Mouse (Mus musculus): ENCODE measurements around the gene Rcan1. TPM values are rescaled to one million over a fixed set of nuclear protein-coding genes. Genes with fewer than 3 reads are reported as not detected.
"Not testable (repeated sequence)": the region's sequence is repeated elsewhere in the genome, so short reads cannot be mapped to it uniquely, and the experiment has no call there.

Gene Rcan1
- polyA plus RNA-seq, 1 experiment from 2014 or later: 103 TPM

DNA sequence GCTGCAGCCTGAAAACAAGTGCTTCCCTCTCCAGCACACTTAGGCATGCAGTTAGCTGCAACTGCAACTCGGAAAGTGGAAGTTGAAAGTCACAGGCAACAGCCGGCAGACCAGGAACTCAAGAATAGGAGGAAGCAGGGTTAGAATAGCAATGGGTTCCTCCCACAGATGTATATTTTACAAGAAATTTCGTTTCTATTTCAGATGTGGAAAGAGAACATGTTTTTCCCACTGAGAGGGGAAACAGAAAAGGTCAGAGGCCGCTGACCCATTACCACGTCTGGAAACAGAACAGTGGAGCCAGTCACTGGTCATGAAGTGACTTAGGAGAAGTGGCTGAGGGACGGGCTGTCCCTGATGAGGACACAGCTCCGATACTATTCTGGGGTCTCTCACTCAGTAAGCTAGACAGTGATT, 55.0 kb downstream of the Rcan1 start:
- Histone ChIP-seq H3K4me1 (peaks cover 61% of the 10 kb centered on the region), H3K9me3 (no peaks in the 10 kb centered on the region), H3K9ac (peak overlapping the region; percentile 71), H3K4me2 (peak overlapping the region; percentile 8), H3K36me3 (0 out of 2 replicates have a peak, but pooled peaks cover 4% of the 10 kb centered on the region), H3K4me3 (no peak overlapping the region), H3K27ac (replicated peaks) (peak overlapping the region; percentile 86), H3K27me3 (replicated peaks) (no peaks in the 10 kb centered on the region)
- ATAC-seq (ENCODE audit: extremely low read depth, insufficient number of reproducible peaks, low FRiP score, low TSS enrichment): no peak
- 17% methylated on average over 7 of the region's 7 CpGs for WGBS

GRCm38 (mm10) chr16:92415038-92415437, 55.6 kb downstream of the Rcan1 start:
- not testable (repeated sequence) for H3K36me3 ChIP-seq; H3K4me3 ChIP-seq; H3K9me3 ChIP-seq; ATAC-seq (ENCODE audit: extremely low read depth, insufficient number of reproducible peaks, low FRiP score, low TSS enrichment); H3K27me3 ChIP-seq (replicated peaks)
- WGBS: 20% methylated on average over 6 of the region's 6 CpGs
- Histone ChIP-seq H3K4me2 (peak overlapping the region; percentile 46), H3K27ac (replicated peaks) (peak overlapping the region; percentile 70), H3K9ac (peak overlapping the region; percentile 67), H3K4me1 (peaks cover 64% of the 10 kb centered on the region)

DNA sequence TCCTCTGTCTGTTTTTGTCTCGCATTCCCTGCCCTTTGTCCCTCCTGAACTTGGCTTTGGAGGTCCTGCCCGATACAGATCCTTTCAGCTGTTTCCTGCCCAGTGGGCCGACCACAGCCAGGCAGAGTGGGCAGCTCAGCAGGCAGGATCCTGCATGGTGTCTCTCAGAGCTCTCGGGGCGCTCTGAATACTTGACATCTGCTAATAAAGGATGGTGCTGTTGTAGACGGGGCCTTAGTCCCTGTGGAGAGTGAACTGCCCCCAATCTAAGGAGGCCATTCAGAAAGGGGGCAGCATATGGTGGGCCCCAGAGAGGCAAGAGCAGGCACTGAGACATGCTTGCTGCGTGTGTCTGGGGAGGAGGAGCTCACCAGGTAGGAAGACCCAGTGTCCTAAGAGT, 57.8 kb downstream of the Rcan1 start:
- no peaks in the 10 kb centered on the region for H3K9me3 ChIP-seq
- H3K27me3 ChIP-seq (replicated peaks): no peaks in the 10 kb centered on the region
- H3K27ac ChIP-seq (replicated peaks): peak overlapping the region; percentile 79
- ATAC-seq (ENCODE audit: extremely low read depth, insufficient number of reproducible peaks, low FRiP score, low TSS enrichment): no peak
- no peak overlapping the region for H3K4me2 ChIP-seq
- whole genome bisulfite sequencing: 28% methylated on average over 7 of the region's 7 CpGs
- 0 out of 2 replicates have a peak, but pooled peaks cover 4% of the 10 kb centered on the region for H3K36me3 ChIP-seq
- H3K4me1 ChIP-seq: peaks cover 70% of the 10 kb centered on the region
- no peak overlapping the region for H3K4me3 ChIP-seq
- H3K9ac ChIP-seq: peak overlapping the region; percentile 65

- H3K36me3 ChIP-seq: no peaks in the 10 kb centered on the region
- H3K27me3 ChIP-seq (replicated peaks): no peaks in the 10 kb centered on the region
- H3K27ac ChIP-seq (replicated peaks): peak overlapping the region; percentile 79
- 65% methylated on average over 19 of the region's 19 CpGs for WGBS
- H3K4me2 ChIP-seq: no peak overlapping the region
- peak overlapping the region; percentile 65 for H3K9ac ChIP-seq
- ATAC-seq (ENCODE audit: extremely low read depth, insufficient number of reproducible peaks, low FRiP score, low TSS enrichment): no peak
- peaks cover 75% of the 10 kb centered on the region for H3K4me1 ChIP-seq
- no peak overlapping the region for H3K4me3 ChIP-seq
- no peaks in the 10 kb centered on the region for H3K9me3 ChIP-seq
Measured at GRCm38 (mm10) chr16:92411981-92412706, 58.5 kb downstream of the Rcan1 start.

GRCm38 (mm10) chr16:92410344-92410743, 60.3 kb downstream of the Rcan1 start:
- H3K27me3 ChIP-seq (replicated peaks): no peaks in the 10 kb centered on the region
- peak overlapping the region; percentile 24; the same call in 1 of the 2 replicates for H3K9ac ChIP-seq
- H3K27ac ChIP-seq (replicated peaks): no peak overlapping the region
- H3K4me1 ChIP-seq: peaks cover 64% of the 10 kb centered on the region
- no peak overlapping the region for H3K4me3 ChIP-seq
- ATAC-seq (ENCODE audit: extremely low read depth, insufficient number of reproducible peaks, low FRiP score, low TSS enrichment): no peak
- H3K9me3 ChIP-seq: no peaks in the 10 kb centered on the region
- H3K36me3 ChIP-seq: no peaks in the 10 kb centered on the region
- WGBS: 68% methylated on average over 2 of the region's 2 CpGs
- H3K4me2 ChIP-seq: no peak overlapping the region

- 0 out of 2 replicates have a peak overlapping the region, but pooled peaks have one; percentile 12 for H3K27ac ChIP-seq (replicated peaks)
- WGBS: 59% methylated on average over 2 of the region's 2 CpGs
- no peak overlapping the region for H3K4me3 ChIP-seq
- no peak overlapping the region for H3K4me2 ChIP-seq
- H3K9ac ChIP-seq: no peak overlapping the region
- no peak for ATAC-seq (ENCODE audit: extremely low read depth, insufficient number of reproducible peaks, low FRiP score, low TSS enrichment)
- H3K27me3 ChIP-seq (replicated peaks): no peaks in the 10 kb centered on the region
- H3K36me3 ChIP-seq: no peaks in the 10 kb centered on the region
- peaks cover 63% of the 10 kb centered on the region for H3K4me1 ChIP-seq
- no peaks in the 10 kb centered on the region for H3K9me3 ChIP-seq
Measured at GRCm38 (mm10) chr16:92407883-92408282, 62.8 kb downstream of the Rcan1 start.

DNA sequence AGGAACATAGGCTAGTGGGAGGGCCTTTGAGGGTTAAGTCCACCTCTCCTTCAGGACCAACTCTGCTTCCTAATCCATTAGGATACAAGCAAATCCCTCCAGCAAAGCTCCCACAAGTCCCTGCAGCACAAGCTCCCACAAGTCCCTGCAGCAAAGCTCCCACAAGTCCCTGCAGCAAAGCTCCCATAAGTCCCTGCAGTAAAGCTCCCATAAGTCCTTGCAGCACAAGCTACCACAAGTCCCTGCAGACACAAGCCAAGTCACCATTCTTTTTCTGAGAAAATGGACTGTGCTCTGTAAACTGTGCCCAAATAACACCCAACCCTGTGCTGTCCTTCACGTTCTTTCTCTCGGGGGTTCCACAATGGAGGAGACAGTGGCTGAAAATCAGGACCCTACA, 66.5 kb downstream of the Rcan1 start:
- Histone ChIP-seq H3K4me3 (no peak overlapping the region), H3K36me3 (no peaks in the 10 kb centered on the region), H3K4me2 (no peak overlapping the region), H3K9me3 (no peaks in the 10 kb centered on the region), H3K9ac (no peak overlapping the region), H3K27ac (replicated peaks) (no peak overlapping the region), H3K4me1 (peaks cover 56% of the 10 kb centered on the region), H3K27me3 (replicated peaks) (no peaks in the 10 kb centered on the region)
- ATAC-seq (ENCODE audit: extremely low read depth, insufficient number of reproducible peaks, low FRiP score, low TSS enrichment): no peak
- 90% methylated on average over 2 of the region's 2 CpGs for WGBS

DNA sequence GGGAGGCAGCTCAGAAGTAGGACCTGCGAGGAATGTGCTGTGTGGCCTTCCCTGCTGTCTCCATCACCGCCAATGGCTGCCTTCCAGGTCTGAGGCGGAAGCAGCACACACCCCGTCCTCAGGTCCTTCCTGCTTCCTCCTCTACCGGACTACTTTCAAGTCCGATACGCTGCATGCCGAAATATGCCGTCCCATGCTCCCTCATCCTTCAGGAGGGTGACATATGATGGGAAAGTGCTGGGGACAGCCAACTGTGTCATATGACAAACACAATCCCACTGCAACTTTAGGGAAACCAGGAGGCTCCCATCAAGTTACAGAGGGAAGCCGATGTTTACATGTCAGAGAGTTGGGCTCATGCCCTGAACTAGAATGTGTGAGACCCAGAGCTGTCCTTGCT, 67.6 kb downstream of the Rcan1 start:
- no peak for ATAC-seq (ENCODE audit: extremely low read depth, insufficient number of reproducible peaks, low FRiP score, low TSS enrichment)
- peak overlapping the region; percentile 61 for H3K27ac ChIP-seq (replicated peaks)
- no peaks in the 10 kb centered on the region for H3K36me3 ChIP-seq
- H3K4me3 ChIP-seq: no peak overlapping the region
- H3K27me3 ChIP-seq (replicated peaks): no peaks in the 10 kb centered on the region
- 65% methylated on average over 10 of the region's 10 CpGs for WGBS
- H3K9ac ChIP-seq: peak overlapping the region; percentile 74; the same call in 1 of the 2 replicates
- no peak overlapping the region for H3K4me2 ChIP-seq
- peaks cover 62% of the 10 kb centered on the region for H3K4me1 ChIP-seq
- H3K9me3 ChIP-seq: no peaks in the 10 kb centered on the region

DNA sequence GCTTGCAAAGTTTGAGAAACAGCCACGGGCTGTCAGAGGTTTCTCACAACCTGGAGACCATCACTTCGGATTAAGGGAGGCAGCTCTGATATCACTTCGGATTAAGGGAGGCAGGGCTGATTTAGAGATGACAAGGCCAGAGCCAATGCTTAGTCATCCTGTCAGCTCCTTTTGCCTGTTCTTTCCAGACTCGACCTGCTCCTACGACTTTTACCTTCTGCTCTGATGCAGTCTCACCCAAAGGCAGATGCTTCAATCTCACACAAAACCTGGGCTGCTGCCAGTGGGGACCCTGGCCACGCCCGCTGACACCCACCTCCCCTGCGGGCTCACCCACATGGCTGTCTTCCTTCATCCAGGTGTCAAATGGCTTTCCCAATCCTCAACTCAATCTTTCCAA, 68.5 kb downstream of the Rcan1 start:
- ATAC-seq (ENCODE audit: extremely low read depth, insufficient number of reproducible peaks, low FRiP score, low TSS enrichment): no peak
- no peak overlapping the region for H3K4me2 ChIP-seq
- H3K36me3 ChIP-seq: peaks cover 1% of the 10 kb centered on the region
- H3K27me3 ChIP-seq (replicated peaks): no peaks in the 10 kb centered on the region
- H3K27ac ChIP-seq (replicated peaks): peak overlapping the region; percentile 61
- peaks cover 64% of the 10 kb centered on the region for H3K4me1 ChIP-seq
- H3K9ac ChIP-seq: peak overlapping the region; percentile 74
- no peaks in the 10 kb centered on the region for H3K9me3 ChIP-seq
- 42% methylated on average over 8 of the region's 8 CpGs for WGBS
- H3K4me3 ChIP-seq: no peak overlapping the region

- no peak for ATAC-seq (ENCODE audit: extremely low read depth, insufficient number of reproducible peaks, low FRiP score, low TSS enrichment)
- H3K27ac ChIP-seq (replicated peaks): peak overlapping the region; percentile 97; the same call in 1 of the 2 replicates
- WGBS: 54% methylated on average over 10 of the region's 10 CpGs
- H3K36me3 ChIP-seq: peaks cover 12% of the 10 kb centered on the region
- no peaks in the 10 kb centered on the region for H3K27me3 ChIP-seq (replicated peaks)
- H3K9me3 ChIP-seq: no peaks in the 10 kb centered on the region
- no peak overlapping the region for H3K4me2 ChIP-seq
- no peak overlapping the region for H3K4me3 ChIP-seq
- peak overlapping the region; percentile 94 for H3K9ac ChIP-seq
- peaks cover 74% of the 10 kb centered on the region for H3K4me1 ChIP-seq
Measured at GRCm38 (mm10) chr16:92401206-92401605, 69.5 kb downstream of the Rcan1 start.

- Histone ChIP-seq H3K4me1 (peaks cover 79% of the 10 kb centered on the region), H3K36me3 (peaks cover 26% of the 10 kb centered on the region), H3K4me3 (peak overlapping the region; percentile 67), H3K9me3 (no peaks in the 10 kb centered on the region), H3K9ac (peak overlapping the region; percentile 94), H3K27ac (replicated peaks) (peak overlapping the region; percentile 97), H3K4me2 (peak overlapping the region; percentile 76), H3K27me3 (replicated peaks) (no peaks in the 10 kb centered on the region)
- WGBS: under 1% methylated on average over 37 of the region's 37 CpGs
- ATAC-seq (ENCODE audit: extremely low read depth, insufficient number of reproducible peaks, low FRiP score, low TSS enrichment): peak; percentile 76
Measured at GRCm38 (mm10) chr16:92399490-92400458, 70.9 kb downstream of the Rcan1 start.

Data from heart, embryonic 13.5 days (tissue).